Mouse (Mus musculus): ENCODE measurements around the gene Gm6880. TPM values are rescaled to one million over a fixed set of nuclear protein-coding genes. Genes with fewer than 3 reads are reported as not detected.

Gene Gm6880
- not detected in 2 replicates for polyA plus RNA-seq (2012; rRNA removed; ENCODE audit: low replicate concordance)

DNA sequence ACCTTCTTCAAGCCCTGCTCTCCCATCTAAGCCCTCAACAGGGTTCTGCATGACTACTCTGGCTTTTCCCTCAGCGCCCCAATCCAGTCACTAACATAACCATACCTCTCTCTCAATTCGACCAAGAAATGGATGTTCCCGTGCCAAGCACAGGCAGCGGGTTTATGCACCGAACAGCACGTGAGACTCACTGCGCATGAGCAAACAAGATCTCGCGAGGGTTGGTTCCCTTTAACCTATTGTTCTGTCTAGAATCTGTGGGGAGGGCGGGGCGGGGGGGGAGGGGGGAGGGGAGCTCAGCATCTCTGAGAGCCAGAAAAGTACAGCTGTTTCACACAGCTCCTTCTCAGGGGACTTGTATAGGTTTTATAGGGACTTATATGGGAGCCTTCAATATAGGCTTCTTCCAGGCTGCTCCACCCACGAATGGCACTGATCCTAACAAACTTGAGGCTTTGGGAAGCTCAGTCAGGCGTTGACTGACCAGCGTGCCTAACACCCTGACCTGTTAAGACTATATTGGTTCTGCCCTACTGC is at the start of gene Gm6880:
Gene Gm6880 (minus strand): TSS at position 51 of the 537 bp plus-strand sequence.

Other genes starting within 250 kb of the Gm6880 start
- gene Flna, start 231.6 kb downstream of the Gm6880 start, polyA plus RNA-seq (2012; rRNA removed; ENCODE audit: low replicate concordance): 435 and 465 TPM in 2 replicates
- gene Emd, start 226.7 kb downstream of the Gm6880 start, polyA plus RNA-seq (2012; rRNA removed; ENCODE audit: low replicate concordance): 54.0 and 73.1 TPM in 2 replicates
- gene Rpl10, start 210.6 kb downstream of the Gm6880 start, polyA plus RNA-seq (2012; rRNA removed; ENCODE audit: low replicate concordance): 1,218 and 1,546 TPM in 2 replicates
- 128 and 141 TPM in 2 replicates for gene Taz, start 199.5 kb downstream of the Gm6880 start, polyA plus RNA-seq (2012; rRNA removed; ENCODE audit: low replicate concordance)
- gene Dnase1l1, start 199.1 kb downstream of the Gm6880 start, polyA plus RNA-seq (2012; rRNA removed; ENCODE audit: low replicate concordance): 19.4 and 84.6 TPM in 2 replicates
- gene Atp6ap1, start 184.3 kb downstream of the Gm6880 start, polyA plus RNA-seq (2012; rRNA removed; ENCODE audit: low replicate concordance): 366 and 441 TPM in 2 replicates
- gene Gdi1, start 176.4 kb downstream of the Gm6880 start, polyA plus RNA-seq (2012; rRNA removed; ENCODE audit: low replicate concordance): 190 and 385 TPM in 2 replicates
- gene Fam50a, start 168.4 kb downstream of the Gm6880 start, polyA plus RNA-seq (2012; rRNA removed; ENCODE audit: low replicate concordance): 10.4 and 13.7 TPM in 2 replicates
- gene Plxna3, start 152.3 kb downstream of the Gm6880 start, polyA plus RNA-seq (2012; rRNA removed; ENCODE audit: low replicate concordance): 35.3 and 37.3 TPM in 2 replicates
- gene Lage3, start 127.8 kb downstream of the Gm6880 start, polyA plus RNA-seq (2012; rRNA removed; ENCODE audit: low replicate concordance): 35.5 and 59.7 TPM in 2 replicates
- 31.4 and 52.5 TPM in 2 replicates for gene Ubl4a, start 108.2 kb downstream of the Gm6880 start, polyA plus RNA-seq (2012; rRNA removed; ENCODE audit: low replicate concordance)
- 20.2 and 38.4 TPM in 2 replicates for gene Slc10a3, start 108.0 kb downstream of the Gm6880 start, polyA plus RNA-seq (2012; rRNA removed; ENCODE audit: low replicate concordance)
- gene Fam3a, start 88.1 kb downstream of the Gm6880 start, polyA plus RNA-seq (2012; rRNA removed; ENCODE audit: low replicate concordance): 43.6 and 48.4 TPM in 2 replicates
- gene Ikbkg, start 88.1 kb downstream of the Gm6880 start, polyA plus RNA-seq (2012; rRNA removed; ENCODE audit: low replicate concordance): 11.1 and 19.5 TPM in 2 replicates
- 121 and 216 TPM in 2 replicates for gene G6pdx, start 52.2 kb downstream of the Gm6880 start, polyA plus RNA-seq (2012; rRNA removed; ENCODE audit: low replicate concordance)
- not detected in 2 replicates for gene Olfr1326-ps1, start 93.5 kb upstream of the Gm6880 start, polyA plus RNA-seq (2012; rRNA removed; ENCODE audit: low replicate concordance)
- gene Olfr1325, start 111.3 kb upstream of the Gm6880 start, polyA plus RNA-seq (2012; rRNA removed; ENCODE audit: low replicate concordance): not detected in 2 replicates
- 0.04 TPM in 1 of 2 replicates, not detected in the other for gene Gm5640, start 164.2 kb upstream of the Gm6880 start, polyA plus RNA-seq (2012; rRNA removed; ENCODE audit: low replicate concordance)

Data from mammary gland, adult 2 months (tissue).